Mouse (Mus musculus): ENCODE results near the gene Il17rb.

DNA sequence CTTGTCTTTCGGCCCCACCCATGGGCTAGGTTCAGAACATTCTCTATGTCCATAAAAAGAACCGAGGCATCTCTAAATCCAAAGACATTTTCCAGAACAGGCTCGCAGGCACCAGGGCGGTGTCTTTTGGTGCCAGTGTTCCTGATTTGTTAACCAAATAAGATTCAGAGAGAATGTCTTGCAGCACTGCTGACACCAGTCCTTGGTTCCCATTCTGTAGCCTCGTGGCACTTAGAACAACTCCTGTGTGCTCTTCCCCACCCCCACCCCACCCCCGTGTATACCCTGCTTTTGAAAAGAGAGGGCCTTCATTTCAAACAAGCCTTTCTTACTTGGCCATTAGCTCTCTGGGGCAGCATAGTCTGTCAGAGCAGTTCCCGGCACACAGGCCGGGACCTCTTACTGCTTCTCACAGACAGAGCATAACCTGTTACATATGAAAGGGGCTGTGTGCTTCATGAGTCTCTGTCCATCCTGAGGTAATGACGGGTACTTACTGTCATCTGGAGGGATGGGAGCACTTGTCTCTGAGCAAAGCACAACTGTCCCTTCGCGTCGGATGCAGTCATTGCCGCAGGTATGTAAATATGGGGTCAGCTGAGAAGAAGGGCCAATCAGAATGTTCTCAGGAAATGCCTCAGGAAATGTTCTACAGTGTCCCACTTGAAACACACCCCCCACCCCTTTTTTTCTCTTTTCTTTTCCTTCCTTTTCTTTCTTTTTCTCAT lies 9.8 kb downstream of the Il17rb start:
- TF ChIP-seq POLR2A (IDR thresholded peaks at IDR 0.05; ENCODE audit: insufficient read depth, low read length) (no peak), CTCF (IDR thresholded peaks at IDR 0.05; ENCODE audit: low read depth, low read length) (no peak)
